Mouse (Mus musculus): ENCODE measurements around the gene Adamtsl1.

Gene Adamtsl1

DNA sequence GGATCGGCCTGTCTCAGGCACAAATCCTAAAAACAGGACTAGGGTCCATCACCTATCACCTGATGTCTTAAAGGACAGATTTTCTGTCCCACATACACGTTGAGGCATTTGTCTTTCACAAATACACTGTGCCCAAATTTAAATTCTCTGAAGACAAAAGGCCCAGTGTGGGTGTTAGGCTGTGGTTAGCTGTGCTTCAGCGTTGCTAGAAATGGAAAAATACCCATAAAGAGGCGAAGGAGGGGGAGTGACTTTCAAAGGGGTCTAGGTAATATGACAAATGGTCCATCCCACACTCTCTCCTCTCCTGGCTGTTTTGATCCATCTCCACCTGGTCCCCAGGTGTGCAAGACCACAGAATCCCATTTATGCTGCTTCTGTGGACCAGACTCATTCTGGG is 404.4 kb downstream of the Adamtsl1 start:
- in situ Hi-C loops (cut with MboI; ENCODE audit: low sequenced_read_pairs), result no loop called here

DNA sequence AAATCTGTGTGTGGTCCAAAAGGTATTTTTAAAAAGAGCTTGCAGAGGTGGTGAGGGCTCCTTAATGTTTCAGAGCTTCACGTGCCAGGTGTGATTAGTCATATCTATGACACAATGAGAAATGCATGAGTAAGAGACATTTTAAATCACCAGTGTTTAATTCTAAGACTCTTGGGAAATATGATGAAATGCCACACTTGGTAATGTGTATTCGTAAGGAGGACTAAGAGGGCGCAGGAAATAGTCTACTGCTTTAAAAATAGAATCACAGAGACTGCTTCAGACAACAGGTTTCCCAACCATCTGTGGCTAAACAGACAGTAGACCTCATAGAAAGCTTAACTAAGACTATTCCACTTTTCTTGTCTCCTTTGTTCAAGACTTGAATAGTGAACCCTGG is 406.5 kb downstream of the Adamtsl1 start:
- in situ Hi-C loops (cut with MboI; ENCODE audit: low sequenced_read_pairs), result no loop called here

DNA sequence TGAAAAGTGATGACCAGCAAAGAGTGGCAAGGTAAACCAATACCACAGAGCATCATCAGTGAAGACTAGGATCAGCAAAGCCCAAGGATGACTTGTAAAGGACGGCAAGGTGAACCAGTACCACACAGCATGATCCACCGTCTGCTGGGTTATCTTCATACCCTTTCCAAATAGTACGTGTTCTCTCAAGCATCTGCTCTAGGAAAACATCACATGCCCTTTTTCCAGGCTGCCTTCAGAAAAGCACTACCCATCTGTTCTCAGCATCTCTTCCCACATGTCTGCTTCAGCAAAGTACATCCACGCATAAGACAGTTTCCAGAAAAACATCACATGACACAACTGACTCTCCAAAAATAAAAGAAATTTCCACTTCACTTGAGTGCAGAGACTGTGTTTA is 408.8 kb downstream of the Adamtsl1 start:
- in situ Hi-C loops (cut with MboI; ENCODE audit: low sequenced_read_pairs), result no loop called here

DNA sequence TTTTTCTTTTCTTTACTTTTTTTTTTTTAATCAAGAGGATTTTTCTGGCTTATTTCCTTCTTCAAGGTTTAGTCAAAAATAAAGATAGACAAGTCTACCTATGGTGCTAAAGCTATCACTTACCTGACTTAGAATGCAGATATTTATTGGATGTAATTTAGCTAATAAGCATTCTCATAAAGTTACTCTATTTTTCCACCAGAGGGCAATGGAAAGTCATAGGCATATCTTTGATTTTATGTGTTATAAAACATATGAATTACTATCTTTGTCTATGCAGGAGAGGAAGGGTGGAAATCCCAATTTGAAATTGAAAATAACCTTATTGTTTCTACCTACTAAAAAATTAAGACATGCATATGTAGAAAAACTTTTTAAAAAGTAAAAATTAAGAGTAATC is 418.2 kb downstream of the Adamtsl1 start:
- in situ Hi-C loops (cut with MboI; ENCODE audit: low sequenced_read_pairs), result no loop called here

DNA sequence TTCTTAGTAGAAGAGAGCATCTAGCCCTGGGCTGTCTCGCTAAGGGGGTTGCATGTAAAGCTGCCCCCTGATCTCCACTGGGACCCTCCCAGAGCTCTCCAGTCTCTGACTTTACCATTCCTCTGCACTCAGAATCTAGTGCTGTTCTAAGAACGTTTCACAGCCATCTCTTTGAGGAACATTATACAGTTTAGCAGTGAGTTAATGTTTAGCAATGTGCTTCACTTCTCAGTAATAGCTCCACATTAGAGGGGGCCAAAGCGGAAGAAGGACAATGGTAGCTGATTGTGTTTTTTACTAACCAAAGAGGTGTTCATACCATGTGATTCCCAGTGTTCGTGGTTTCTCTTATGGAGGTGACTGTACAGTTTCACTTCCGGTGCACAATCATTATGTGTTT is 425.5 kb downstream of the Adamtsl1 start:
- in situ Hi-C loops (cut with MboI; ENCODE audit: low sequenced_read_pairs), result no loop called here

DNA sequence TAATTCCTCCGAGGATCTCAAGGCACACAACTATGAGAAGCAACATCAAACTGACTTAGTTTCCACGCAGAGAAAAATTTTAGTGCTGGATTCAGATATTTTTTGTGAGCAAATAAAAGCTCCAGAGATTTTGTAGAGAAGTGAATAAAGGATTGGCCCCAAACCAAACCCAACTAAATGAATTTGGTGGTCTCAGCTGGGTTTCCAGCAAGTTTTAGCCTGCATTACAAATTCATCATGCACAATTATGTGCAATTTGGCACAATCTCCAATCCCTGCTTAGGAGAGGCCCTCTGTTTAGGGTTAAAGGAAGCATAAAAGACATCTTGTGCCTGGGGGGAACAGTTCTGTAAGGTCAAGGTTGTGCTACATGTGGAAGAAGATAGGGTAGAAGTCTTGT is 427.9 kb downstream of the Adamtsl1 start:
- in situ Hi-C loops (cut with MboI; ENCODE audit: low sequenced_read_pairs), result no loop called here

DNA sequence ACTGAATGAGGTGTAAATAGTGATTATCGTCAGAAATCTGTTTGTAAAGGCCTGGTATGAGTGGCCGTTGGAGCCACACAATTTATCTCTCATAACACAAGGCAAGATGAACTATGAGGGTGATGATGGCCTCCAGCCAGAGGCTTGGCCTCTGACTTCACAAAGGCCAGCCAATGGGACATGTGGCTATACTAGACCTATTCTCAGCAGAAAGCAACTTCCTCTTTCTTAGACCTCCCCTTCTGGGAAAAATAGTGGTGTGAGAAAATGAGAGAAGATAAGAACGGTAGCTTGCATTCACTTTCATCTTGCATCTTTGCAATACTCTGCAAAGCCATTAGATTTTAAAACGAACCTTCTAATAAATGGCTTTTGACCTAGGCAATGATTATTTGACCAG is 439.6 kb downstream of the Adamtsl1 start:
- in situ Hi-C loops (cut with MboI; ENCODE audit: low sequenced_read_pairs), result no loop called here

DNA sequence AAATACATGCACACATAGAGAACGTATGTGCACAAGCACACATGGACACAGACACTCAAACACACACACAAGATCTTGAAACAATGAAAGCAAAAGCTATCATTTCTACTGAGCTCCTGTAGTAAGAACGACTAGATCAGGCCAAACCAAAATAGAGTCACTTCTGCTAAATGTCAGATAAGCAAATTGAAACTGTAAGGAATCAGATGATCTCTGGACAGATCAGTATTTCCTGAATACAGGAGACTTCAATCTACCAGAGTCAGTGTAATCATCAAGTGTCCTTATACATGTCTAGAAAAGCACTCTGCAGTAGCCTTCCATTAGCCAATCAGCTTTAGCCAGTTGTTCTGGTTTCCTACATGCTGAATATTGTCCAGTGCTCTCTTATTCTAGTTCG is 441.4 kb downstream of the Adamtsl1 start:
- in situ Hi-C loops (cut with MboI; ENCODE audit: low sequenced_read_pairs), result no loop called here

DNA sequence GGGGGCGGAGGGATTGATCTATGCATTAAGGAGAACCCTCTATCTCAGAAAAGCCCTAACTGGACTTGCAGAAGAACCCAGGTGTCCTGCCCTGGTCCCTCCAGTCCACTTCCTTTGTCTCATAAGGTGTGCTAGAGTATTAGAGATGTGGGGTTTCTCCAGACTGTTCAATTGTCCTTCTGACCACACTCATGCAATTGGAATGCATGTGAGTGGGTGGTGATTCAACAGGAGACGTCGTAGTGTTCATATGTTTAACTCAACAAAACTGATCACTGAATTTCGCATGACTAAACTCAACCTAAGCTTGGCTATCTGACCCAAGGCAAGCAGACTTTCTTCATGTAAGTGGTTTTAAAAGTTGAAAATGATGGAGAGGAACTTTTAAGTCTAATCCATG is 443.3 kb downstream of the Adamtsl1 start:
- in situ Hi-C loops (cut with MboI; ENCODE audit: low sequenced_read_pairs), result no loop called here

DNA sequence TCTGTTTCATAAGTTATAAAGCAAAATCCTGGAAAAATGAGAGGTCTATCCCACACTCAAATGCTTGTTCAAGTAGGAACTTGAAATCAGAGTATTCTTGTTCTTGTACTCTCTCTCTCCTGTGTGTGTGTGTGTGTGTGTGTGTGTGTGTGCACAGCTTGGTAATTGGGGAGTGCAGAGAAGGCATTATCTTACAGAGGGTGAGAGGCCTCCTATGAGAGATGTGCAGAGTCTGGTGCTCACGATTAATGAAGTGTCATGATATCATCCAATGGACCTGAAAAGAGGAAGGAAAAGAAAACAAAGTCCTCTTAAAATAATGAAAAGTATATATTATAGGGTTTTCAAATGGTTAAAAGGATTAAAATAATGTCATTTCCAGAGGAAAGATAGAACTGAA is 443.9 kb downstream of the Adamtsl1 start:
- in situ Hi-C loops (cut with MboI; ENCODE audit: low sequenced_read_pairs), result no loop called here

DNA sequence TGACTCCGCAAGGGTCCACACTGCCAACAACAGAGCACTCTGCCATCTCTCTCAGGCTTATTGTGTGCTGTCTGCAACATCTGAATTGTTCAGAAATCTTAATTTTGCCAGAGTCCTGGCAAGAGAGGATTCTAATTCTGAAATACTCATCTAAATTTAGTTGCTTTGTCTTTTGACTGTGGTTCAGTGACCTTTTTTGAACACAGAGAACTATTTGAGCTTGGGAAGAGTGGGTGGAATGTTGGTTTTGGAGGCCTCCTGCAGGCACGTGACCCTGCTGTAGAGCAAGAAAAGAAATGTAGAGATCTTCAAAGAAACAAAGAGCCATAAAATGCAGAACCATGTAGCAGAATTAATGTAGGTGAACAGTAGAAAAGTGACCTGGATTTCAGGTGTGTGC is 445.0 kb downstream of the Adamtsl1 start:
- in situ Hi-C loops (cut with MboI; ENCODE audit: low sequenced_read_pairs), result no loop called here

DNA sequence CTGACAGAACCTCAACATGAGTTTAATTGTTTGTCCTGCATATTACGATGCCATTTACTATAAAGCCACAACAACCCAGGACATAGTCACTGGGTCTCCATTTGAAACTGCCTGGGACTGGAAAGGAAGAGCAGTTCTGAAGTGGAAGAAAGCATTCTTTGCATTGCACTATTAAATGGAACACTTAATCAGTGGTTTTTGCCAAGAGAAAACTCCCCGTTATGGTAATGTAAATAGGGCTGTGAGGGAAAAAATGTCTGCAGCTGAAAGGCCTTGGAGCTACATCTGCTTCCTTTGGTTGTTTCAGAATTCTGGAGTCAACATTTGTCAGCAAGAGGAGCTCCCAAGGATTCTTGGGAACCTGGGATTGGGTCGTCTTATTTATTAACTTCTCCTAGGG is 462.2 kb downstream of the Adamtsl1 start:
- in situ Hi-C loops (cut with MboI; ENCODE audit: low sequenced_read_pairs), result no loop called here

DNA sequence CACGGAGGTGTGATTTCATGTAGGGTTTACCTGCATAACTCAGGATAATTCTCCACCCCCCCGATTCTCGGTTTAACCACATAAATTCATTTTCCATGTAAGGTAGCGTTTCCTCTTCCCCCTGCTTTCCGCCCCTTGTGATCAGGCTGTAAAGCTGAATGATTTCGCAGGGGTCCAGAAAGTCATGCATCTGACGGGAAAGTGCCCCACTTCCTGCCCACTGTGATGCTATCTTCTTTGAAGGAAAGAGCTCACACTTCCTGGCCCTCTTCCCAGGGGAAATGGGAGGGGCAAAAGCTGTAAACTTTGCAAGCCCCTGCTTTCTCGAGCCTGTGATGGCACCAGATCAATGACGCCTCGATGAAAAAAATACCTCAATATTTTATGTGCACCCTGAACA is 465.2 kb downstream of the Adamtsl1 start:
- in situ Hi-C loops (cut with MboI; ENCODE audit: low sequenced_read_pairs), result no loop called here

DNA sequence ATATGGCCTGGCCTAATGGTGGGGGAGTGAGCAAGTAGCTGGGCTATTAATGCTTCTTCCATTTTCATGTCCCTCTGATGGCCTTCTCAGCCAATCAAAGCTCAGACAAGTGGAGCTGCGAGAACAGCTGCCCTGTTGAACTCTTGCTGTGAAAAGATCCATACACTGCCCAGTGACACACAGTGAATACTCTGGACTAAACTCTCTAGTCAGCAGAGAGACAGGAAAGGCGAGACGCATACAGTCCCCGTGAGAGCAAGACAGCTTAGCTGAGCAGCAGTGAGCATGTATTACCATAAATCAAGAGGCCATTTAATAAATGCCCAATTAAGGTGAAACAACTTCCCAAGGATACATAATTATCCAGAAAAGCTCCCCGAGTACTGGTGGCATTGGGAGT is 492.6 kb downstream of the Adamtsl1 start:
- in situ Hi-C loops (cut with MboI; ENCODE audit: low sequenced_read_pairs), result no loop called here

DNA sequence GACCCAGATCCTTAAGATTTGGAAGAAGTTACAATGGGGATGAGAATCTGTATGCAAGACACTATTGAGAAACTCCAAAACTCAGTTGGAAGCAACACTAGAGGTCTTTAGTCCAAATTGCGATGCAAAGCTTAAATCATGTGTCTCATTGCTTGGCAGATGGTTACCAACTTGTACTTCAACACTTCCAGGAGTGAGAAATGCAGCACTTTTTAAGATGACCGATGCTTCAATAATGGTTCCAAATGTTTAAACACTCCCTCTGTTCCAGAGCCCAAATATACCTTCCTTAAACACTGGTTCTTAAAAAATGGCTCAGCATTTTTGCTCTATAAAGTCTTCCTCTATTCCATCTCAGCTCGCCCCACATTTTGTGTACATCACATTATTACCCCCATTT is 499.7 kb downstream of the Adamtsl1 start:
- in situ Hi-C loops (cut with MboI; ENCODE audit: low sequenced_read_pairs), result no loop called here

DNA sequence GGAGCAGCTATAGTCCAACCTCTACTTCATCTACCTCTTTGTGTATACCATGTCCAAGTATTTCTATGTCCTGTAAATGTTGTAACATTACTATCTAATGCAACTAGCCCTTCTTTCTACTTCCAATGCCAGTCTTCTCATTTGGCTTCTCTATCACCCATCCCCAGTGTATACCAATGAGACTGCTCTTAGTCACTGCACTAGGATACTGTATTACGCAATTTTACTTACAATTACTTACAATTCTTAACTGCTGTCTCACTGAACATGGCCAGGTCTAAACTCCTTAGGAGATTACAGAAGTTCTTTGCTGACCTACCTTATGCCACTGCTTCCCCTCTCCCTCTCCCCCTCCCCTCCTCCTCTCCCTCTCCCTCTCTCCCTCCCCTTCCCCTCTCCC is 505.0 kb downstream of the Adamtsl1 start:
- in situ Hi-C loops (cut with MboI; ENCODE audit: low sequenced_read_pairs), result no loop called here

DNA sequence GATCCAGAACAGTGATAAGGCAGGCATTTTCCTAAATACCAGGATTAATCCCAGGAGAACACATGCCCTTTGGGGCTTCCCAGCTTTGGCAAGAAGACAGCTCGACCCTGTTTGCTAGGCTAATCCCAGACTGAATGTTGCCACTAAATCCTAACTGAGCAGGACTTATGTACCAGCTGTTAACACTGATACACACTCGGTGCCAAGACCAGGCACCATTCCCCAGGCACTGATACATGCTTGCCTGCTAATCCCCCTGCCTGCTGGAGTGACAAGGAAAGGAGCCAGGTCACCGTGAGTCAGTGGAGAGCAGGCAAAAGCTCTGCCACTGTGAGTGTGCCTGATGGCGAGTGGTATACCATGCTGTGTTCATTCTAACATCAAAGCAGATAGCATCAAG is 505.6 kb downstream of the Adamtsl1 start:
- in situ Hi-C loops (cut with MboI; ENCODE audit: low sequenced_read_pairs), result no loop called here

DNA sequence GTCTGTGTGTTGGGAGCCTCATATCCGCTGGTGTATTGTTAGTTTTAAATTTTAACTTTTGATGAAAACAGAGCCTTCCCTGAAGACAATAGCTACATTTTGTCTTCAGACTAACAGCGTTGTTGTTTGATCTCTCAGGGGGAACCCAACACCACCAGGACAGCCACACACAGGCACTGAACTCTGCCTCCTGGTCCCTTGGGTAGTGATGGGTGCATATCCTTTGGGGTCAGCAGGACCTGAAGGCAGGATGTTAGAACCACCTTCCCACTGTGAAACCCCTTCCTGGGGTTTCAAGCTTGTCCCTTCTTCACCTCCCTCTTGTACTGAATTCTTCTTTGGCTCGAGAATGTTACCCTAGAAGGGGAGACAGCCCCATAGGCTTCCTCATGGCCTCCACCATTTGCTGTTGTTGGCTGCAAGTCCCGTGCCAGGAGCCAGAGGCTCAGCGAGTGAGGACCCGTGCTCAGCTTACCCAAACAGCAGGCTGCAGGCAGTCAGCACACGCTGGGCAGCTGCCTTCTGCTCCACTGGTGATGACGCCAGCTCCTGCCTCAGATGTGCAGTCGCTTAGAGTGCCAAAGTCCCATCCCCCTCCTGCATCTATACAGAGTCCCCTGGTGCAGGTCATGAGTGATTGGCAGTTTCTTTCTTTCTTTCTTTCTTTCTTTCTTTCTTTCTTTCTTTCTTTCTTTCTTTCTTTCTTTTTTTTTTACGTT is 506.6 kb downstream of the Adamtsl1 start:
- in situ Hi-C loops (cut with MboI; ENCODE audit: low sequenced_read_pairs), result no loop called here

DNA sequence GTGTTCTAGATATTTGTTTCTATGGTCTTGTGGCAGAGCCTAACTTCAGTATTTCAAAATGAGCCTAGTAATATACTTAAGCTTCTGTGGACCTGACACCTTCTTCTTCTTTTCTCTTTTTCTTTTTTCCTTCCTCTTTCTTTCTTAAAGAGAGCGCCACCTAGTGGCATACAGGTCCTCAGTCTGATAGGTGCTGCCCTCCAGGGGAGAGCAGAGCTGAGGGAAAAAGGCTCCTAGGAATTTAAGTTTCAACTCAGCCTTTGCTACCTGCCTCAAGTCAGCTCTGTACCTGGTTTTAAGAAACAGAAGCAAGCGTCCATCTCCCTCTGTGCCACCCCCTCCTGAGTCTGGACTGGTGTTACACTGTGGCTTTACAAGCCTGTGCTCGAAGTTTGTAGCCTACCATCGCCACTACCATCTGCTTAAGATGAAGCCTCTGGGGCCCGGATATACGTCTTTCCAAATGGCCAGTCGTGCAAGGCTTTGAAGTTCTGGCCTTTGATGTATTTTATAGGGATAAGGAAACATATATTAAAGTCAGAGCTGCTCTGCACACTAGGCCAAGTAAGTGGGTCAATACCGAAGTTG is 510.7 kb downstream of the Adamtsl1 start:
- in situ Hi-C loops (cut with MboI; ENCODE audit: low sequenced_read_pairs), result no loop called here

DNA sequence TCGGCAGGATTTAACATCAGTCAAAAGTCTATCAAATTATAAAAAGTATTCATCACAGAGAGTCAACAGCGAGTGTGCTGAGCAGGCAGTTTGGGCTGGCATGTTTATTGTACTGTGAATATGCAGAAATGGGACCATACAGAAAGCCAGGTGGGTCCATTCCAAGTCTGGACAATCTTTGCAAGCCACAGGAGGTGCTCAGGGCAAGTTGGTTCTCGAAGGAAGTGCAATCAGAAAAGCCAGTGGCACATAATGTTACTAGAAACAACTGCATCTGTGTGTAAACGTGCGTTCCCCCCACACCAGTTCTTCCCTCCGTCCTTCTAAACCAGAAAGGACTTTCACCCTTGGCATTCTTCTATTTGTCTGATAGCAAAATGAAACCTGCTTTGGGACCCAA is 515.5 kb downstream of the Adamtsl1 start:
- in situ Hi-C loops (cut with MboI; ENCODE audit: low sequenced_read_pairs), result no loop called here

DNA sequence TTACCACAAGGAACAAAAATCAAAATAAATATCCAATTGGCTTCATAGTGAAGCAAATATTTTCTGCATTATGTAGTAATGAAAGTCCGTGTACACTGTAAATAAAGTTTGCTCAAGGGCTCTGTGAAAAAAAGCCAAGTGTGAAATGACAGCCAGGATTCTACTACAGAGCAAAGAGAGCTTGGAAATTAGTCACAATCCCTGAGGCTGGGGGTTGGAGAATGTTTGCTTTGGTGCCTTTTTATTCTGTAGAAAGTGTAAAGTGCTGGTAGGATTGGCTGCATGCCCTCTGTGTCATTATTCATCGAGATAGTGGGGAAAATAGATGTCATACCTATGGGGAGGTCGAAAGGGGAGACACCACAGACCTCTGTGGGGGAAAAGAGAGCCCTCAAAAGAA is 516.2 kb downstream of the Adamtsl1 start:
- in situ Hi-C loops (cut with MboI; ENCODE audit: low sequenced_read_pairs), result no loop called here

DNA sequence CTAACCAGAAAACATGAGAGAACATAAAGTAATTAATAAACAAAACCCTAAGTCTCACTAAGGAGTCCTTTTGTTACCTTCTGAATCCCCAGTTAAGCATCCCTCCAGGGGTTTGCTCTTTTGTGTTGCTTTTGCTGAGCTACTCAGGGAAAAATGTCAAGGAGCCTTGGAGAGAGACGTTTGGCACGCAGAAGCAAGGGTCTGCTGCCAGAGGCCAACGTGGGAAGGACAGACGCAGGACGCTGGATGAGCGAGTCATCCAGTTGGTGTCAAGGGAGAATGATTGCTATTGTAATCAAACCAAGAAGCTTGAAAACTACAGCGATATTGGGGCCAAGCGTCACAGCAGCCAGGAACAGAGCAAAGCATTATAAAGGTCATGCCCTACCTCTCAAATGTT is 517.1 kb downstream of the Adamtsl1 start:
- in situ Hi-C loops (cut with MboI; ENCODE audit: low sequenced_read_pairs), result no loop called here

DNA sequence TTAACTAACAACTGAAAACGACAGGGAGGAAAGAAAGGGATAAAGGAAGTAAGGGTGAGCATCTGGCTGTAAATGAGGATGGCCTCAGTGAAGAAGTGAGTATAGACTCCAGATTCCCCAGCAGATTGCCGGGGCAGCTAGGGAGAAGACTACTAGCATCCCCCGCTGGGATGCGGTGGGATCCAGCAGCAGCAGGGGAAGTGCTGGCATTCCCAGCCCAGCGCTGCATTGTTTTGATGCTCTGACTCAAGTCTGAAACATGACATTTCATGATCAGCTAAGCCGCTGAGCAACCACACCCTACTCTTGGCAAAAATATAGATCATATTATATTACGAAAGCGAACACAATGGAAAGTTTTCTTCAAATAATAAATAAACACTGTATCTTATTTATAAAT is 526.9 kb downstream of the Adamtsl1 start:
- in situ Hi-C loops (cut with MboI; ENCODE audit: low sequenced_read_pairs), result no loop called here

All from CH12F3 (cell line).